Mouse (Mus musculus) retina, adult 2 months (tissue): ENCODE data around the gene Cd302.

Source experiments
- DNase-seq: peaks from one replicate; pipeline ENCODE4 v3.0.0-alpha.2; 2012; ENCODE audit warnings: low read depth, low spot score

The Cd302 gene

DNA sequence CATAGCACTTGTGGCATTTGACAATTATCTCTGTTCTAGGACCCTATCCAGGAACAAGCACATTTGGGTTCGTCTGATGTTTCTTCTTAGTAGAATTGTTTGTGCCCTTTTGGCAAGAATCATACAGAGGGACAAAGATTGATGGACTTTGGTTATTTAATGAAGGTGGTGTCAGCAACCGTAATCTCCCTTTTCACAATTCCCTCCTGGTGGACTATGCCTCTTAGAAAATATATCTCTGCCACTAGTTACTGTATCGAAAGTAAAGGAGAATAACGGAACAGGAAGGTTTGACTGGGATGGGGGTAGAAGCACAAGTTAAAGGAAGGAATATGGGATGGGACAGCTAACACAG, at the start of gene Cd302:
Gene Cd302 (minus strand): TSS at position 22 of the 355 bp plus-strand sequence.
- DNase-seq = no peak

DNA sequence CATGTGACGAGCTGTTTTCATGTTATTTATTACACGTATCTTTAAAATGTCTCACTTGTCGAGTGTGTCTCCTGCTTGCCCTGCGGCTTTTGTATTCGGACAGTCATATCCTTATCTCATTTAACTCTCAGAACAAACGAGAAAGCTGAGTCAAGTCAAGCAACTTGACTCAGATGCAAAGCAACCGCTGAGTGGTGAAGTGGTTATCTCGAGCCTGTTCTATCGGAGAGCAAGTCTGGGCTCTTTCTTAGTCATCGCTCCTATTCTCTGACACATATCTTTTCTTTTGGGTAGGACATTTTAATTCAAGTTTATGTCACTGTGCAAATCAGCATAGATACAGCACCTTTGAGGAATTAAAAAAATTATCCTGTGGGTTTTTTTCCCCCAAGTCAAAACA, 44.4 kb upstream of the Cd302 start:
- no peak for DNase-seq

DNA sequence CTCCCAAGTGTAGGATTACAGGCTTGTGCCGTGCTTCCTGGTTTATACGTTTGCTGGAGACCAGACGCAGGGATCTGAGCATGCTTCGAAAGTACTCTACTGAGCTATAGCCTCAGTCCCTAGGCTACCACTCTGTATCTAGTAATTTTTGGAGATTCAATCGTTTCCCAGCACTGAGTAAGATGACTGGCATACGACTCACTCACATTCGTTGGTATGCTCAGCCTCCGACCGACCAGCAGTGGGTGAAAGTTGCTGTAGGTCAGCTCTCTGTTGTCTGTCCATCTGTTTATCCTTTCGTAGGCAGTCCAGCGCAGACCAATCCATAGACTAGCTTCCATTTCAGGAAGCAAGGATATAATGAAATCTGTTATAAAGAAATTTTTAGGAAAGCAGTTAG, 43.3 kb upstream of the Cd302 start:
- DNase-seq = no peak

DNA sequence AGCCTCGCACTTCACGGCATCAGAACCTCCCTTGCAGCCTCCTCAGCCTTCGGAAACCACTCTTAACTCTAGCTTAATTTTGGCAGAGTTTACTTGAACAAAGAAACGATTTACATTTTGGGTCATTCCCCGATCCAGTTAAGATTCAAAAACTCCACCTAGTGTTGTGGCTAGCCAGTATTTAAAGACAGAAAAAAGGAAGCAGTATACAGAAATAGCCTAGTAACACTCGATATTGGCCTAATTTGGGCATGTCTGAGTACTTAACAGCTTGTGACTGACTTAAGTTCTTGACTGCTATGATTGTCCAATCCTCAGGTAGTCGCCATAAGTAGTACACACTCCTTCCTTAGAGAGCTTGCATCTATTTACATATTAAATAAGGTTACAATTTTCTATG, 42.7 kb upstream of the Cd302 start:
- no peak for DNase-seq

DNA sequence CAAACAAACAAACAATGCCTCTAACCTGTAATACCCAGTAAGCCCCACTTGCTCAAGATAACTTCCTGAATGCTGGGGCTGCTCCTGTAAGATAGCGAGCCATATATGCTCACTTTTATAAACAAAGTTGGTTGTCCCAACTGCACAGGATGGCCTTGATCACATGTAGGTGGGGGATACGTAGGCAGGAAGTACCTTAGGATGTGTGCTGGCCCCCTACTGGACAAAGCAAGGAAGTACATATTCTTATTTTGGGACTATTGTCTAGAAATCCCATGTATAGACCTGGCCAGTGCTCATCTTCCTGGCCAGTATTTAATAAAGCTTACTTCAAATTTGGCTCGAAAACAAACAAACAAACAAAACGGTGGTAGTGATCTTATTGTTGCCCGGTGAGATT, 39.1 kb upstream of the Cd302 start:
- DNase-seq = no peak

DNA sequence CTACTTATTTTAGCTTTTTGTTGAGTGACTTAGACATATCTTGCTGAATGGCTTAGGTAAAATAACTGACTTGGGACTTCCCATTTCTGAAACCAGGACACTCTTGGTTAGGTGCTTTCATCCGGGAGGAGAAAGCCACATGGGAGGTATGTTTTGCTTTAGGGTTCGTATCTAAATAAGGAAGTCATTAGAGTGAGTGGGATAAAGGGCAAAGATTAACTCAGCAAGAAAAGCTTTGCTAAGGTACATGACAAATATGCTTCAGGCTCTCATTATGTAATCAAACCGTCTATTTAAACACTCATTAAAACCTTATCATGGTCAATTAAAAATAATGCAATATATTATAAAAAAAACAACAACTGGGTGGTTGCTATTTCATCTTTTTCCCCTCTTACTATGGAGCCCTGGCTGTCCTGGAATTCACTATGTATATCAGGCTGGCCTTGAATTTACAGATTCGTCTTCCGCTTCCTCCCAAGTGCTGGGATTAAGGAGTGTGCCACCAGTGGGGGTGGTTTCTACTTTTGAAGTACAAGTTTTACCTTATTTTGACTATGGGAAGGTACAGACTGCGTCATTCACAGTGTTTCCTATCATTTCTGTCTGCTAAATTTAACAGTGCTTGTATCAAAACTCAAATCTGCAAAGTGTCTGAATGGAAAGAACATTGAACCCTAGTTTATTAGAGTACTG, 37.9 kb upstream of the Cd302 start:
- no peak for DNase-seq

DNA sequence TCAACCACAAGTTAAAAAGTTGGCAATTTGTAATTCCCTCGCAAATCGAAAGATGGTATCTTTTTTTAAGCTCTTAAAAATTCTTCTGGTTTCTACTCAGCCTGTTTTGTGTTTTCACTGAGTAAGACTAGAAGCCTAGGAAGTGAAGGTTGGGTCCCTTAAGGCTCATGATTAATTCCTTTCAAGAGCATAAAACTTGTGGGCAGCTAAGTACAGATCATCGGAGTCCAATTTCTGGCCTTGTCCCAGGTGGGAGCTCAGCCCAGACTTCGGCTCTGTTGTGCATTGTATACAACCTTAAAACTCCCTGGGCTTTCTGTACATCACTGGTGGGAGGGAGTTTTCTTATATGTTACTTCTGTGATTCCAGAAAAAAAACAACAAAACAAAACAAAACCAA, 19.5 kb upstream of the Cd302 start:
- no peak for DNase-seq

DNA sequence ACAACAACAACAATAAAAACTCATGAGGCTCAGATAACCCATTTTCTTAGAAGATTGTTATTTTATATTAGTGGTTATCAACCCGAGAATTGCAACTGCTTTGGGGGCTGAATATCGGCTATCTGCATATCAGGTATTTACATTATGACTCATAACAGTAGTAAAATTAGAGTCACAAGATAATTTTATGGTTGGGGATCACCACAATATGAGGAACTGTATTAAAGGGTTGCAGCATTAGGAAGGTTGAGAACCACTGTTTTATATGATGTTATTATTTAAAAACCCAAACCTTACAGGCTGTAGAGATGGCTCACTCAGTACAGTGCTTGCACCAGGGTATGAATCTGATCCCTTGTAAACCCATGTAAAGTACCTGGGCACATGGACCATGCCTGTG, 15.0 kb upstream of the Cd302 start:
- no peak for DNase-seq

DNA sequence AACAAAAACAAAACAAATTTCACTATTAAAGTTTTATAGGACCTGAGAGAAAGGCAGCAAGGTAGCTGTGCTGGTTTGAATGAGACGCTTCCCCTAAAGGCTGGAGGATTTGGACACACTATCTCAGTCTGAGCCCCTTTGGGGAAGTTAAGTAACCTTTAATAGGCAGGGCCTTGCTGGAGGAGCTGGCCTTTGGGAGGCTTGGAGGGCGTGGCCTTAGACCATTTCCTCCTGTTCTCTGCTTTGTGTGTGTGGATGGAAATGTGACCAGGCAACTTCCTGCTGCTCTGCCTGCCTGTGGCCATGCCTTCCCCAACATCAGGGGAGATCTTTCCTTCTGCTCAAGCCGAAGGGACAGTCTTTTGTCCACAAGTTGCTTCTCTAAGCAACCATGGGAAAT, 14.0 kb upstream of the Cd302 start:
- no peak for DNase-seq

DNA sequence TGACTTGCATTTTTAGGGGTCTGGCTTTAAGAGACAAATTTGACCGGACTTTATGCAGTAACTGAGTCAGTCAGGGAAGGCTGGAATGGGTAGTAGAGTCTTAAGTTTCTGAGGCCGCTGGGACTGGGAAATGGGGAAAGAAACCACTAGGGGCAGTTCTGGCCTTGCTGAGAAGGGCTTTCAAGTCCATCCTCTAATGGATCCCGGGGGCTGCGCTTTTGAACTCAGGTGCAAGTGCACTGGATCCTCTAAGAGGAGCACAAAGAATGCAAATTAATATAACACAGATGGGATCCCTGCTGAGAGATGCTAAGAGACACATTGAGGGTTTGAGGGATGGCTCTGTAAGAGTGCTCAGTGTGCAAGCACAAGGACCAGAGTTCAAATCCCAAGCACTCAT, 7.1 kb upstream of the Cd302 start:
- no peak for DNase-seq

DNA sequence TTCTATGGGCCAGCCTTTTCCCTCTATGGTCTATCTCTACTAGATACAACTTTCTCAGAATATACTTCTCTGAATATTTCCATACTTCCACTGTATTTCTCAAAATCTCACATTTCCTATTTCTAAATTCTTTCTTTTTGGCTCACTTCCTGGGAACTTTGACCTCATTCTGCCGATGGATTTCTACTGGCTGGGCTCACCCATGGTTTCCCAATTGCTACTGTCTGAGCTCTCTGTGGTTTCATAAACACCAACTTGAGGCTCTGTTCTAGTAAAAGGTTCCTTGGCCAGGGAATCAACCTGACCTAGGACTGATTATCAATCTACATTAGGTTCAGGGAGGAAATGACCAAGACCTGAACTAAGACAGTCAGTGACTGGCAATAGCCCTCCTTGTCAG, 5.2 kb upstream of the Cd302 start:
- no peak for DNase-seq

DNA sequence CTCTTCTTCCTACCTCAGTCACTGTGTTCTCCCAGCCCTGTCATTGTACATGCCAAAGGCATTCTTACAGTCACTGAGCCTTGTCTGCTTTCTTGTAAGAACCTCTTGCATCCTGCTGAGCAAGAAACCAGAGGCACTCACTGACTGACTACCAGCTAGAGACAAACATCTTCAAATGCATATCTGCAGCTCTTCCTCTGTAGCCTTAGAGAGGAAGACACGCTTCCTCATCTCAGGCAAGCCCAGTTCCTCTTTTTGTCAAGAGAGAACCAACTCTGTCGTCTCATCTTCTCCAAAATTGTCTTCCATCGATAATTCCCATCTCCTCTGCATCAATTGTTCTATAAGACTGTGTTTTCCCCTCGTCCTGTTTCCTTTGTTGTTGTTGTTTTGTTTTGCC, 4.3 kb upstream of the Cd302 start:
- DNase-seq = no peak

DNA sequence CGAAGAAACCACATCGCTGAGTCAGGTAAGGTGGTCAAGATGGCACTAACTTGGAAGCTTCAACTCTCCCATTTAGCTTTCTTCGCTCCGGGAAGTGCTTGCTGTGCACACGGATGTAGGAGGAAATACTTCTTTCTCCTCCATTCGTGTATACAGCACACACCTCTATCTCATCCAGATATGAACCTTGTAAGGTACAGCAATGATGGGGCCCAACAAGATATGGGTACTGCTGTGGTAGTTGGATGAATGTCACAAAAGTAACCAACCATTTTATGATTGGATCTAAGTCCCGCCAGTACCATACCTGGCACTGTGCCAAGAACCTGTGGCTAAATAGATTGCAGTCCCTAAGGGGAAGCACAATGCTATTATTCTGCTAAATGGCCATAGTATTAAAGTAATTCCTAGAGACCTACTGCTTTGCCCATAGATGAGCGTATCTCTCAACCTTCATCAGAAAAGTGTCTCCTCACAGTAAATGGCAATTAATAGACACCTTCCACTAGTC, 874 bp upstream of the Cd302 start:
- no peak for DNase-seq

DNA sequence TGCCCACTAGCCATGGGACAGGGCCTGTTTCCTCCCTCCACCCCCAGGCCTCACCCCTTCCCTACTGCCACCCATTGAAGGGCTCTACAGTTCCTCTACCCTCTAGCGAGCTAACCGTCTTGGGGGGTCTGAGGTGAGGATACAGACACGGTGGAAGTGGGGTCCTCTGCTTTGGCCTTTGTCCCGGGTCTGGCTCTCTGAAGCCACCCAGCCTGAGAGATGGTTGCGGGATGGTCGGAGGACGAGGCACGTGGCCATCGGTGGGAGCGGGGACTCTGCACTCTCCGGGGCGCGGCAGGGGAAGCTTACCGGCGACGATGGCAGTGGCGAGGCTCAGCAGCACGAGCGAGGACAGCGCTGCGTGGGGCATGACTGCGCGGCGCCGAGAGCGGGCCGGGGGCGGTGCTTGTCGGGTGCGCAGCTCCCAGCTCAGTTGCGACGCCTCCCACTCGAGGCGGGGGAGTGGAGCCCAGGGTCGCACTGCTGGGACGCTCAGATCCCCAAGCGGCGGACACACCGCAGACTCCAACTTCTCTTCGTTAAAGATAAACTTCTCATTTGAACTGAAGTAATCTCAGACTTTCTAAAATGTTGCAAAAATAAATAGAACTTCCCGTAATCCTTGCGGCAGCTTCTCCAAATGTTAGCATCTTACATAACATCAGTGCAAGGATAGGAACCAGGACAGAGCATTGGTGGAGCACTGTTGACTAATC, 379 bp downstream of the Cd302 start:
- DNase-seq = no peak

DNA sequence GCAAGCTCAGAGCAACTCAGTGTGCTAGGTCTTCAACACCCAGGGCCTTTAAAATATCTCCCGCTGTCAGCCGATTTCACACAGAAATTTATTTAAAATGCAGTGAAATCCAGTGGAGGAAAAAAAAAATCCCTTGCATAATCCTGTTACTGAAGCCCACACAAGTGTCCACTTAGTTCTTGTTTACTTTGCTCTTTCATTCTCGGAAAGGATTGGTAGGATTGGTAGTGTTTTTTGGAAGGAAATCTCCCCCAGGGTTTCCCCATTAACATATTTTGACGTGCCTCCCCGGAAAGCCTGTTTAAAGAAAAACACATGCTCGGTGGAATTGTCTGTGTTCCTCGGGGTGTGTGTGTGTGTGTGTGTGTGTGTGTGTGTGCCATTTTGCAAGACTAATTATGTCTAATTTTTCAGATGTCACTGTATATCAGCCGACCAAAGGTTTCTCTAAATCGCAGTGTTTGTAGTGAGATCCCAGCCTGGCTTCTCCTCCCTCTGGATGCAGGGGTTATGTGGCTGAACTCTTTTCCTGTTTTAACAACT, 1.0 kb downstream of the Cd302 start:
- no peak for DNase-seq

DNA sequence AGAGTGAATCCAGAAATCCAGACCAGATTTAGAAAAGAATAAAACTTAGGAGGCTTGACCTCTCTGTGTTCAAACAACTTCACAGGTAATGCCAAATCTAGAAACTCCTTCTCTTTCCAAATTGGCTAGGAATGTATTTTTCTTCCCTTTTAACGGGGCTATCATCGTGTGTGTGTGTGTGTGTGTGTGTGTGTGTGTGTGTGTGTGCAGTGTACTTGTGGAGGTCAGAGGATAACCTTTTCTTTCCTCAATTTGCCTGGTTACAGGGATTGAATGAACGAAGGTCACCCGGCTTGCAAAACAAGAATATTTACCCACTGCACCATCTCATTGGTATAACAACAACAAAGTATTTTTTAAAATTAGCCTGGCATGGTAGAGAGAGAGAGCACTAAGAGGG, 1.7 kb downstream of the Cd302 start:
- no peak for DNase-seq

DNA sequence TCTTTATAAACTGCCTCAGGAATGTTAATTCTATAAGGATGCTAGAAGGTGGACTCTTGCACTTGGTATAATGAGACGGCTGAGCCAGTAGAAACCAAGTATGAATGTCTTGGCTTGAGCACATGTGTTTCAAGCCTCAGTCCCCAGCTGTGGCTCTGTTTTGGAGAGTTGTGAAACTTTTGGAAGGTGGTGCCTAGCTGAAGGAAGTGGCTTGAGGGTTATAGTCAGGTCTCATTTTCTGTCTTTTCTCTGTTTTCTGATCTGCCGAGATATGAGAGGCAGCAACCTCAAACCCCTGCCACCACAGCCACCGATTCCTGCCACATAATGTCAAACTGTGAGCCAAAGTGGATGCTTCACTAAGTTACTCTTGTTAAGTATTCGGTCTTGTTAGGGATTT, 5.7 kb downstream of the Cd302 start:
- DNase-seq = no peak

DNA sequence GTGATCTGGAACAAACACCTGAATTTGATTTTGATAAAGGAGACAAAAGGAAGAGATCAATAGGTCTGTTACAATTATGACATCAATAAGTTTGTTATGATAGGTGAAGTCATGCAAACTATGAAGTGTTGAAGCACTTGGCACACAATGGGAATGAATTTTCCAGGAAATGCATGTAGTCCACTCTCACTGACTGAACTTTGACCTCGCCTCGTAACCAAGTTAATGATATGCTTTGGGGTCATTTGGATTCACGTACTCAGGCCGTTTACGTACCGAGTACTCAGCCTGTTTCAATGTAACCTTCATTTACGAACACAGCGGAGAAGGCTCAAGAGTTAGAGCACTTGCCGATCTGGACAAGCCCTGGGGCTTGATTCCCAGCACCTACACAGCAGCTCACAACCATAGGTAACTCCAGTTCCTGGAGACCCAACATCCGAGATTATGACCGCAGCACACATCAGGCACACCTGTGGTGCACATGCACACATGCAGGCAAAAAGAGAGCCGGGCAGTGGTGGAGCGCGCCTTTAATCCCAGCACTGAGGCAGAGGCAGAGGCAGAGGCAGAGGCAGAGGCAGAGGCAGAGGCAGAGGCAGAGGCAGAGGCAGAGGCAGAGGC, 14.3 kb downstream of the Cd302 start:
- DNase-seq = no peak

DNA sequence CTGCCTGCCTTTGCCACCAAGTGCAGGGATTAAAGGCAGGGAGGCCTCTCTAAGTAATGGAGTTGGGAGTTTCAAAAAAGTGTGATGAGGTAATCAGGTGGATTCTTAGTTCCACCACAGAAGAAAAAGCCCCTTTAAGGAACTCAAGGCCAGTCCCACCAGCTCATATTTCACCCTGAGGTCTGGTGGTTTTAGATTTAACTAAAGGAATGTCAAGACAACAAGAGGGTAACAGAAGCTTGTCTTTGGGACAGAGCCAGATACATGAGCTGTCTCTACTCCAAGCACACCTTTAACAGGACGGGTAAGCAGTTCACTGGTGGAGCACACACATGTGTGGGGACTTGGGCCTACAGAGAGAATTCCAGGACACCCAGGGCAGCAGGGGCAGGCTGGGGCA, 16.7 kb downstream of the Cd302 start:
- no peak for DNase-seq

DNA sequence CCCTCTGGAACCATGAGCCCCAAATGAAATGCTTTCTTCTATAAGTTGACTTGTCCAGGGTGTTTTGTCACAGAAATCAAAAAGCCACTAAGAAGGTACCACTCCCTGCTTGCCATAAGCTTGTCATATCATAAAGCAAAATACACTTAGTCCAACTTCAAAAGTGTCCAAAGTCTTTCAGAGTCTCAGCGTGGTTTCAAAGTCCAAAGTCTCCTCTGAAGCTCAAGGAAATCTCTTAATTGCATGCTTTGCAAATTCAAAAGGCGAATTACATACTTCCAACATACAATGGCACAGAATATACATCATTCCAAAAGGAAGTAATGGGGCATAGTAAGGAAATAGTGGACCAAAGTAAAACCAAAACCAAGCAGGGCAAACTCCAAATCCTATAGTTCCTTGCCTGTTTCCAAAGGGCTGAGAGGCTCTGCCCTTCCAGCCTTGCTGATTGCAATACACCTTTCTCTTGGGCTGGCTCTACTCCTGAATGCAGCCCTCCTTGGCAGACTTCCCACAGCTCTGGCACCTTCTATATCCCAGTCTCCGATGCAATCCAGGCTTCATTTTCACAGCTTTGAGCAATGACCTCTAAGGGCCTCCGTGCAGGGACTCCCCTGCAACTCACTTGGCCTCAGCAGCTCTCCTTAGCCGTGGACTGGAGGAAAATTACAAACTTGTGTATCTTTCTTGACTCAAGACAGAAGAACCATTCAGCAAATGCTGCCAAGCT, 23.5 kb downstream of the Cd302 start:
- no peak for DNase-seq

DNA sequence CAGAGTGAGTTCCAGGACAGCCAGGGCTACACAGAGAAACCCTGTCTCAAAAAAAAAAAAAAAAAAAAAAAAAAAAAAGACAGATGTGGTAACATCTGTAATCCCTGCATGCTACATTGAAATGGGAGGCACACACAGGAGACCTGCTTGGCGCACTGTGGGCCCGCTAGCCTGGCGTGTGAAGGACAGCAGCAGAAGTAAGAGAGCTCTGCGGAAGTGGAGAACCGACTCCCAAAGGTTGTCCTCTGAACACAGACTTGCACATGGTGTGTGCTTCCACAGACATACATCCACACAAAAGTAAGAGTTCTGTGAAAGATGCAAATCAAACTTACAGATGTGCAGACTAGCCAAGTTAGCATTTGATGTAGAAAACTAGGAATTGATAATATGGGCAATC, 25.1 kb downstream of the Cd302 start:
- no peak for DNase-seq

DNA sequence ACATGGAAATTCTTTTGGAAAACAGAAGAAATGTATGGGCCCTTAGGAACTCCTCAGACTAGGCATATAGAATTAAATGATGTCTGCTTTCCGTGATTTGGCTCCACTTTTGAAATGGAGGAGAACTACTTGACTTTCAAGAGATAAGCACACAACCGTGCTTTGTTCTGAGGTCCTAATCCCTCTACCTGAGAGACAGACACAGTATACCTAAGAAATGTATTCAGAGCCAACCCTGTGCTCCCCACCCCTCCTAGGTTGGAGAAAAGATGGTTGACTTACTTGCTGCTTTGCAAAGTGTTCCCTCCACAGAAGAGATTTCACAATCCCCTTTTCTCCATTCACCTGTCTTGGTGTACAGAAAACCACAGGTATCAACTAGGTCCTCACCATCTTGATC, 27.5 kb downstream of the Cd302 start:
- no peak for DNase-seq
